Mouse (Mus musculus): ENCODE measurements around the gene Sobp.

The Sobp gene

DNA sequence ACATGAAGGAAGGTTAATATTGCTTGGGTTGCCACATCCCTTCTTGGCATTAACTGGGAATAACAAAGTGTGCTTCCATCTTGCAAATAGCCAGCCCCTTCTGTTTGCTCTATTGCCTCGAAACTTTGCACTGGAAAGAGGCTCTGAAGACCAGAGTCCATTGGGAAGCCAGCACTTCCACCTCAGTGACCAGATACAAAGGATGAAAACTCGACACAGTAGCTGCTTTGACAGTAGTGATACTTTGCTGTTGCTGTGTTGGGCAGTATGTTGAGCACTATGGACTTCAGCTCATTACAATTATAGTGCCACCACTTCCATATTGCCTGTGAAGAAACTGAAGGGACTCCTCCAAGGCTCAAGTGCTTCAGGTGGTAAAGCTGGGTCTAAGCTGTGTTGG is 86.9 kb downstream of the Sobp start:
- in situ Hi-C loops (cut with MboI, MseI): loop anchor here (10.0 kb wide), 1 partner anchor 857 kb away; no protein-coding TSS in a partner anchor

DNA sequence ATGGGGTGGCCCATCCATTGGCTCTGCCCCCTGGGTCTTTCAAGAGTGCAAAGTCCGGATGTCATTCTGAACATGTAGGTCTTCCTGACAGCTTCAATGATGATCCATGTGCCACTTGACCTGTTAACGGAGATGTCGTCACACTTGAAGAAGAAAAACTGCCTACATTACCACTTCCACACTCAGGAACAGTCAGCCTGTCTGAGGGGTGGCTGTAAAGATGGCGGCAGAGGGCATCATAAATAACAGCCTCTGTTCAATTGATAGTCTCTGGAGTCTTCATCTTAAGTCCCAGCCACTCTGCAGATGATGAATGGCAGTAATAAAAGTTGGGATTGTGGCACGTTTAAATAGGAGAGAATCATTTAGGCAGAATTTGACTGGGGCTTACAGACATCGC is 87.4 kb downstream of the Sobp start:
- in situ Hi-C loops (cut with MboI, MseI): loop anchor here (10.0 kb wide), 1 partner anchor 858 kb away; no protein-coding TSS in a partner anchor

DNA sequence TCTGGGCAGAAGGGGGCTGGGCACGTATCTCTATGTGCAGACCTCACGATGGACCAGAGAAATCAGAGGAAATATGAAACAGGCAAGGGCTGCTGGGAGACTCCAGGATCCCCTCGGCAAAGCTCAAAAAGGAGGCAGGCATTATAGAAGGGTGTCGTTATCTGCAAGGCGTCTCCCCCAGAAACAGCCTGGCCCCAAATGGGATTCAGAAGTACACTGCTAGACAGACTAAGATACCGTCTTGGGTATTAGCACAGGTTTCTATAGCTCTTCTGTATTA is 90.3 kb downstream of the Sobp start:
- in situ Hi-C loops (cut with MboI, MseI): loop anchor here (10.0 kb wide), 1 partner anchor 861 kb away; no protein-coding TSS in a partner anchor

DNA sequence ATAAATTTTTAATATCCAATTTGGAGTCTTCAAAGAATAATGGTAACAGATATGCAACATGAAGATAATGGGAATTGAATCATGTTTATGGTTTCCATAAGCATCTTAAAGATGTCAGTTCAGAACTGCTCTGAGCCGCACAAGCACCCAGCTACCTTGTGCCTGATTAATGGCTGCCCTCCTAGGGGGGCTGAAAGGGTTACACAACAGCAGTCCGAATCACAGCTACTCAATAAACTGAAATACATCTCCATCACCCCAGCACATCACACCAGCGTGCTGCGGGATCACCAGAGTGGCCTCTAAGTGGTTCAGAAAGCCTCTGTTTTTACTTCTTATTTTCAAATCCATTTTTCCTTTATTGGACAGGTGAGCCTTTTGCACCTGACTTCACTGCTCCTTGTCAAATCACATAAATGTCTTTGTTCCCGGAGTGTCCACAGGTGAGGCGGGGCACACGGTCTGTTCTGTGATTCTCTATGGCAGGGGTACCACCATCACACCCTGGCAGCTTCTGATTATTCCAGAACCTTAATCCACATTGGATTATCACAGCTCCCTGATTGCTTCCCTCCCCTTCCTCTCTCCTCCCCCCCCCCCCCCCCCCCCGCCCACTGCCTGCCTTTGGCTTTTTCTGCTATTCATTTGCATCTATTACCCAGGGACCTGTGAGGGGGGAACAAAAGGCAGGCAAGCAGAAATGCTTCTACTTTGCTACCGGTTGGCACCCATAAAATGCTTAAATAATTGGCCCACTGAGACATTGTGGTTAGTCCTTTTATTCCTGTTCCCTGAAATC is 90.8 kb downstream of the Sobp start:
- in situ Hi-C loops (cut with MboI, MseI): loop anchor here (10.0 kb wide), 1 partner anchor 861 kb away; no protein-coding TSS in a partner anchor

- in situ Hi-C loops (cut with MboI, MseI): loop anchor here (10.0 kb wide), 1 partner anchor 863 kb away; no protein-coding TSS in a partner anchor
Observed at GRCm38 (mm10) chr10:43081316-43081715, 93.0 kb downstream of the Sobp start.

DNA sequence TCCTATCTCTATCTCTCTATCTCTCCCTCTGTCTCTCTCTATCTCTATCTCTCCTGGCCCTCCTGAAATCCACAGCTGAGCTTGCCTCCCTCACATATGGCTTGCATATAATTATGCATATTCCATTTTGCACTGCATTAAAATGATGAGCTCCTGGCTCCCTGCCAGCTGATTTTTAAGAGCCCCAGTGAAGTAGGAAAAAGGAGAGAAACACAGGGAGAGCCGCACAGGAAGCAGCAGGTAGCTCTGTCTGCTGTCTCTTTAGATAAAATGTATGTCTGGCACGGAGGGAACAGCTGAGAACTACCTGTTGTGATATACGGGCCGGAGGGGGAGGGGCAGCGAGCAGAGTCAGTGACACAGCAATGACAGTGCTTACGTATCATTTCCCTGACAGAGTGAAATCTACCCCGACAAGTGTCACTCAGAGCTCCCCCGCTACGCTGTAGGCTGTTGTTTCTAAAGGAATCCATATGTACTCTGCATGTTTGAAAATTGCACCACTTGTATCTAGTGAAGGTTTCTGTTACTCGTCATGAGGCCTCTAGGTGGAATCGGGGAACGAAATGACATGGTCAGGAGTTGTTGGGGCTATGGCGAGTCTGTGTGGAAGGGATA is 98.7 kb downstream of the Sobp start:
- in situ Hi-C loops (cut with MboI, MseI): no loop called here

DNA sequence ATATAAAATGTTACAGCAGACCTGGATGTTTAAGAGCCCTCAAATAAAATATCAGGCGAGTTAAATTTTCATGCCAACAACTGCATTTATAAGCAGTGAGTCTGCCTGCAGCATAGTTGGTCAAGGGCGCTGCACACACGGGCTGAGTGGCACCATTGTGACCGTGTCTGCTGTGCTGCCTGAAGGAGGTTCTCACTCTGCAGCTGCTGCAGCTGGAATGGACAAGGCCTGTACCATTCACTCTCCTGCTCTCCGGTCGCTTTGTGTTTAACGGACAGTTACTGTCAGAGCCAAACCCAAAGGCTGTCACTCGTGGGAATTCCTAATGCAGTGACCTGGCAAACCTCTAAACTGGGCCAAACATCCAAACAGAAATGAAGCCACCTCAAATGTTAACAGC is 101.0 kb downstream of the Sobp start:
- in situ Hi-C loops (cut with MboI, MseI): no loop called here

DNA sequence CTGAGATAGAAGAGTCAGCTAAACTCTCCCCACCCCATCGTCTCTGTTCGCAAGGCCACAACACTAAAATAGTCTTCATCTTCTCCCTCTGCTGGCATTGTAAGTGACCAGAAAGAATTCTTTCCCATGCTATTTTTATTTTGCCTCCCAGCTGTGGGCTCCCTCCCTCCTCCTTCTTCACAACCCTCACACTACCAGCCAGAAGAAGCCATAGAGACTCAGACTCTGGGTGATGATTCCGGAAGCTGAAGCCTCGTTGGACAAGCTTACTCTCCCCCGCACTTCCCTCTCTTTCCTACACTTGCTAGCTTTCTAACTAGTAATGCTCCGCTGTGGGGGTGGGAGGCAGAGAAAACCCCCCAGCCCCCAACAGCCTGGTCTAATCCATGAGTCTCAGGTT is 103.4 kb downstream of the Sobp start:
- in situ Hi-C loops (cut with MboI, MseI): no loop called here

DNA sequence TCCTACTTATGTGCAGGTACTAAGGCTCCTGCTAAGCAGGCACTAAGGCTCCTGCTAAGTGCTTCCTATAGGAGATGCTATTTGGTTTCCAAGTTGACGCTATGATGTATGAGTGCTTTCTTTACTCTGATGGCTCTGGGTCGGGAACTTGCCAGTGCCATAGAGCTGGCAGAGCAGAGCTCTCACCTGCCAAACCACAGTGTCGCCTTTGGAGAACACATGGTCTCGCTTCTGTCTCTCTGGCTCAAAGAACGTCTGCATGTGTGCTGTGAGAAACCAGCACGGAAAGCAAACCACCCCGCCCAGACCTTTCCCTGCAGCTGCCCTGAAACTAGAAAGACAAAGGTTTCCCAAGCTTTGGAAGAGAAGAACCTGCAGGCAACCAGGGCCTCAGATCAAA is 109.0 kb downstream of the Sobp start:
- in situ Hi-C loops (cut with MboI, MseI): no loop called here

GRCm38 (mm10) chr10:43061519-43062105 is 112.7 kb downstream of the Sobp start:
- in situ Hi-C loops (cut with MboI, MseI): no loop called here

DNA sequence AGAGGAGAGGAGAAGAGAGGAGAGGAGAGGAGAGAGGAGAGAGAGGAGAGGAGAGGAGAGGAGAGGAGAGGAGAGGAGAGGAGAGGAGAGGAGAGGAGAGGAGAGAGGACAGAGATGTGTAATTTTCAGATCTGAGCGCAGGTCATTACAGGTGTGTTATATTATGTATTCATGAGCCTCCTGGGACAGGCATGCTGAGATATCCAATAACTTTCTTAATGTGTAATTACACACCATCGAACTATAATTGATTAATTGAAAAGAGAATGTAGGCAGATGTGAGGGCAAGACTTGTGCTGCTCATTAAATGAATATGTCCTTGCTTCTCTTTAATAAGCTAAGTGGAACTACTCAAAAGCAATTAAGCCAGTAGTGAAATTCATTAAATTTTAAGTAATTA is 118.9 kb downstream of the Sobp start:
- in situ Hi-C loops (cut with MboI, MseI): no loop called here

DNA sequence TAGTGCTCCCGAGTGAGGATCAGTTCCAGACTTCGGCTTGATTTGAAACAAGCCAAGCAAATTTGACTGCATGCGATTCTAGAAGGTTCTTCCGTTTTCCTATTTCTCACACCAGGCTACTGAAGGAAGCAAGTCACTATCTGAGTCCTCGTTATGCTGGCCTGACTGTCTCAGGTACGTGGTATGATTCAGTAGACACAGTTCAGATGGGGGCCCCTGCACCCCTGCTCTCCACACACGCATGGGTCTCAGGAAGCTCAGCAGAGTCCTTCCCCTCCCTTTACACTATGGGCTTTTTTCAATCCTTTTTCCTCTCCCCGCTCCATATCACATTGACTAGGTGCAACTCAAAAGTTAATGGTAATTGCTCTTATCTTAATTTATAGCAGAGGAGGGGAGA is 119.6 kb downstream of the Sobp start:
- in situ Hi-C loops (cut with MboI, MseI): no loop called here

DNA sequence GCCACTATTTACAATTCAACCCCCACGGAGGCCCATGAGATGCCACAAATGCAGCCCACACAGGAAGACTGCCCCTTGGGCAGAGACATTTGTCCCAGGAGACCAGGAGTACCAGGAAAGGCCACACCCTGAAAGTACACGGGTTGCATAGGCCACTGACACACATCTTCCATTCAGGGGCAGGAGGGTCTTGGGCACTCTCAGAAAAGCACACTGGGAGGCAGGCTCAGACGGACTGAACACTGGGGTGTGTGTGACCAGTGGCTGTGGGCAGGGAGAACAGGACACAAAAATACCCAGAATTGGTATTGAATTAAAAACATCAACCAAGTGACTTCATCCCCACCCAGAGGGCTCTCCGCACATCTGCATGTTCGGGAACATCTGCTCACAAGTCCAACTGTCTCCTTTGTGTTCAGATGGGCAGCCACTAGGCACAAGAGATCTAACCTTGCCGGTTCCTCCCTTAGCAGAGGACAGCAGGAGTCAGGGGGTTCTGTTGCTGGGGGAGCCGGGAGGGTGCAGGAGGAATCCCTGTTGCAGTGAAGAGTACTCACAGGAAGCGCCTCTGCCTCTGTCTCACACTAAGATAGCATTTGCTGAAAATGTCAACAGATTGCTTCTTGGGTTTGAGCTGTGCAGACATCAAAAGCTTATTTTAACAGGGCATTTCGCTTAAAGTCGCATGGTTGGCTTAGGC is 120.3 kb downstream of the Sobp start:
- in situ Hi-C loops (cut with MboI, MseI): no loop called here

DNA sequence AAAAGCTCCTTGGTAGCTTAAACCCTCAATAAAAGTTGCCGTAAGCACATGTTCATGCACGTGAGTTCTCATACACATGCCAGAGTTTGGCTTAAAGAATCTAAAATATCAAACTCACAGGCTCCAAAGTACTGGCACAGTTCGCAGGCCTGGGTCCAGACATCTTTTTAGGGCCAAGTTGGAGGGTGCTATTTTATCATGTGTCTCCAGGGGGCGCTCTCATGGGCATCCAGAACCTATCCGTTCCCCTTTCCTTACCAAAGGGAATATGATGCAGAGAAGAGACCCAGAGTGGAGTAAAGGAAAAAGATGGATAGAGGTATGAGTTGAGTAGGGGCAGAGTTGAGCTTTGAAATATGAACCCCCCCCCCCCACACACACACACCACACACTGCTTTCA is 121.9 kb downstream of the Sobp start:
- in situ Hi-C loops (cut with MboI, MseI): no loop called here

DNA sequence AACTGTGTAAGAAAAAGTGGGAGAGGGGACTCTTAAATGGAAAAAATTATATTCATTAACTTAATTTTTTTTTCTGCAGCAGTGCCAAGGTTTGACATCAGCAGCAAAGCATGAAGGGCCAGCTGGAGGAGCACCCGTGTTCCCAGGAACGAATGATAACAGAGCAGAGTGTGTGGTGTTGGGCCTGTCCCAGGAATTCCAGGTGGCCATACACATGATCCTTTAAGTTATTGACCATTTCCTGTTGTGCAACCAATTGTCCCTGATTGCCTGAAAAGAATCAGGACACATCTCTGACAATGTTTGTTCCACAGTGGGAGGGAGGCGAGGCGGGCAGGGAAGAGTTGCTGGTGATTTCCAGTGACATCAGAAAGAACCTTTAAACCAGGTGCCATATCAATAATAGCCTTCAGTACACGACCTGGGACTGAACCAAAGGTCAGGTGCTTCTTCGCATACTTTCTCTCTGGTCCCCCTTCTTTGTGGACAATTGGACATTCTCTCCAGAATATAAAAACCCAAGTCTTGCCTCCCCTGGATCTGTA is 126.5 kb downstream of the Sobp start:
- in situ Hi-C loops (cut with MboI, MseI): no loop called here

GRCm38 (mm10) chr10:43043351-43044209 is 130.8 kb downstream of the Sobp start:
- in situ Hi-C loops (cut with MboI, MseI): loop anchor here (5.0 kb wide), 1 partner anchor 74 kb away; no protein-coding TSS in a partner anchor

GRCm38 (mm10) chr10:43042591-43043327 is 131.6 kb downstream of the Sobp start:
- in situ Hi-C loops (cut with MboI, MseI): loop anchor here (5.0 kb wide), 1 partner anchor 75 kb away; no protein-coding TSS in a partner anchor

DNA sequence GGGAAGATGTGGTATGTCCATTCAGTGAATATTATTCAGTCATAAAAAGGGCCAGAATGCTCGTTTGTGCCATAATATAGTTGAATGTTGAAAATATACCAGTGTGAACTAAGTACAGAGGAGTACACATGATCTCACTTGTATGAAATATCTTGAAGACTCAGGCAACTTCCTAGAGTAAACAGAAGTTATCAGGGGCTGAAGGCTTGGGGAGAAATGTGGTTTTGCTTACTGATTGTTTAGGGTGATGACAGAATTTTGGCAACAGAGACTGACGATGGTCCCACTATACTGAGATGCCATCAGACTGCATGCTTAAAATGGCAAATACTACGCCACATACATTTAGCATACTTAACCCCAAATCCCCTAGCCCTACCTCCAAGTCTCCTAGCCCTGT is 132.5 kb downstream of the Sobp start:
- in situ Hi-C loops (cut with MboI, MseI): loop anchor here (5.0 kb wide), 1 partner anchor 76 kb away; no protein-coding TSS in a partner anchor

GRCm38 (mm10) chr10:43037455-43037793 is 136.9 kb downstream of the Sobp start:
- in situ Hi-C loops (cut with MboI, MseI): no loop called here

Data from T-helper 1 cell (primary cell).